Mouse (Mus musculus): ENCODE measurements at regions not wholly inside any gene's neighbourhood (a gene's known extent, or its start where the extent isn't known, plus 50 kb on each side); places are given as distances from the start of the nearest gene placed in this dataset.

DNA sequence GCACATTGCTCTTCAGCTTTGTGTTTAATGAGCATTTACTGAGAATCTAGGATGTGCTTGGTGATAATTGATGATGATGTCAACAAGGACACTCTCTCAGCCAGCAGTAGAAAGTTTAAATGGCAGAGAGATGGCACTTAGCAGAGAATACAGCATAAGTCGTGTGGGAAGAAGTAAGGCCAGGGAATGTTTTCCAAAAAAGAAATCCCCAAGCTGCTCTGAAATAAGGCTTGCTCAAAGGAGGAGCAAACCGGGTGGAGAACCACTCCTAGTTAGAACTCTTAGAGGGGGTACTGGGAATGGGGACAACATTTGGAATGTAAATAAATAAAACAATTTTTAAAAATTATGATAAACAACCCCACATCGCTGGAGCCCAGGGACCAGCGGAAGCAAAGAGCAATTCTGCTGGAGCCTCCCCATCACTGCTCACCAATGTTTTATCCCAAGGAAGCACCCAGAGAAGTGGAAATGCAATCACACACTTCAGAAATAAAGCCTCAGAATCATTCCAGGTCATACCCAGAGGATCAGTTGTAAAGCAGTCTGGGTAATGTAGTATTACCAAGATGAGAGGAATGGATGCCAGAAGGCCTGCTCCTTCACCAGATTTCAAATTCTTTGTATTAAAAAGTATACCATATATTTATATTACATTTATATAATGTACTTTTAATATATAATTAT is 622.3 kb upstream of the Intu start:
- ATAC-seq (replicated peaks; ENCODE audit: poor library complexity) = no peak

GRCm38 (mm10) chr3:39909642-39910041 is 621.4 kb upstream of the Intu start:
- no peak for ATAC-seq (replicated peaks; ENCODE audit: poor library complexity)

GRCm38 (mm10) chr3:39918601-39919000 is 612.5 kb upstream of the Intu start:
- no peak for ATAC-seq (replicated peaks; ENCODE audit: poor library complexity)

GRCm38 (mm10) chr3:39925436-39925835 is 605.6 kb upstream of the Intu start:
- ATAC-seq (replicated peaks; ENCODE audit: poor library complexity) = no peak

- no peak for ATAC-seq (replicated peaks; ENCODE audit: poor library complexity)
These were observed 602.7 kb upstream of the Intu start for GRCm38 (mm10) chr3:39928421-39928820.

DNA sequence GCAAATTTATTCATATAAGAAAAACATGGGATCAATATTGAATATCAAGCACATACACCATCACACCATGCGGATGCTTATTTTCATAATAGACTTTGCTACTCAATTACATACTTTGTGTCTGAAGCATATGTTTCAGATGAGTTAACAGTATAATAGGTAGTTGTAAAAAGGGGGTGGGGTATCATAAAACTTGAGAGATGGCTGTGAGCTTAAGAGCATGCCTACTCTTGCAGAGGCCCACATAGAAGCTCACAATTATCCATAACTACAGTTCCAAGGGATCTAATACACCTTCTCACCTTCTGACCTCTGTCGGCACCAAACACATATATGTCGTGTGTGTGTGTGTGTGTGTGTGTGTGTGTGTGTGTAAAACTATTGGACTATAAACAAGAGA is 597.7 kb upstream of the Intu start:
- no peak for ATAC-seq (replicated peaks; ENCODE audit: poor library complexity)

- no peak for ATAC-seq (replicated peaks; ENCODE audit: poor library complexity)
These were observed 593.3 kb upstream of the Intu start for GRCm38 (mm10) chr3:39937719-39938278.

DNA sequence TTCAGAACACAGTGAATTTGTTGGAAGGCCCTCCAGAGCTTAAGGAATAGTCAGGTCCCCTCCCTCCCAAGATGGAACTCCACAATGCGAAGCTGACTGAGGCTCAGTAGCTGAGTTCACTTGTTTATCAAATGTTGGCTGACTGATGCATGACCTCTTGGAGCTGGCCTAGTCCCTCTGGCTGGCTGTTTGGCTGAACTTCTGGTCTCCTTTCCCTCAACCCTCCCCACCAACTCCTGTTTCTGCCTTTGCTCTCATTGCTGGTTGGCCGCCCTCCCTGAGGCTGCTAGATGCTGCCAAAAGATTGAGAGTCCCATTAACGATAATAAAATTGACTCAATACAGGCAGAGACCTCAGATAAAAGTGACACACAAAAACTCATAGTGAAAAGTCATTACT is 586.5 kb upstream of the Intu start:
- no peak for ATAC-seq (replicated peaks; ENCODE audit: poor library complexity)

- no peak for ATAC-seq (replicated peaks; ENCODE audit: poor library complexity)
These were observed 579.0 kb upstream of the Intu start for GRCm38 (mm10) chr3:39952103-39952502.

DNA sequence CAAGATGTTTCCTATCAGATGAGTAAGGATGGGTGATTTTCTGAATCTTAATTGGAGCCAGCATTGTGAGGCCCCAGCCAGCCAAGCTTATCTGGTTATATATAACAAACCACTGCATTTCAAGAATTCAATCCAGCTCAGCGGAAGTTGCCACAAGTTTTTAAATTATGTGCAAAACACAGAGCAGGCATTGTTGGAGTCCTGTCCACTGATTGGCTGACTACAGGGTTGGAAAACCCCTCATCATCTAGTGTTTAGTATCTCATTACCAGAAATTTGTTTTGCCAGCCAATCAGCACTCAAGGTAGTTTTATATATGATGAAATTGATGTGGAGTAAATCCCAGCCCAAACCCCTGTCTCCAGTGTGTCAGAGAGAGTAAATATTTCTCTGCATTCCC is 578.5 kb upstream of the Intu start:
- ATAC-seq (replicated peaks; ENCODE audit: poor library complexity) = no peak

GRCm38 (mm10) chr3:39961836-39962640 is 569.0 kb upstream of the Intu start:
- ATAC-seq (replicated peaks; ENCODE audit: poor library complexity) = no peak

- no peak for ATAC-seq (replicated peaks; ENCODE audit: poor library complexity)
These were observed 565.7 kb upstream of the Intu start for GRCm38 (mm10) chr3:39965431-39965830.

DNA sequence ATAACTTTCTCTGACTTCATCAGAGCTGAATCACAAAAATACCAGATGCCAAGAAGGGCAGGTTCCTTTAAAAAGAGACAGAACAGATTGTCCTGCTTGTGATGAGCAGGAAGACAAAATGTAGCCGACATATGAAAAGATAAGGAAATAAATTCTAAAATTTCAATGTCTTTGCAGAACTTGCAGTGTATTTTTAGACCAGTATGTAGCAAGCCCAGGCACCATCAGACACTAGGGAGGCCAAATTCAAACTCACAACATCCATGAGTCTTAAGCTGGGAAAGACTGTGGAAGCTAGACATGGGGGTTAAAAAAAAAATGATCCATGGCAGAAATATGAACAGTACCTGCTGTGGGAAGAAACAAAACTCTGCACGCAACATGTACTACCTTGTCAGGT is 564.7 kb upstream of the Intu start:
- ATAC-seq (replicated peaks; ENCODE audit: poor library complexity) = no peak

- ATAC-seq (replicated peaks; ENCODE audit: poor library complexity) = no peak
These were observed 554.1 kb upstream of the Intu start for GRCm38 (mm10) chr3:39976937-39977336.

DNA sequence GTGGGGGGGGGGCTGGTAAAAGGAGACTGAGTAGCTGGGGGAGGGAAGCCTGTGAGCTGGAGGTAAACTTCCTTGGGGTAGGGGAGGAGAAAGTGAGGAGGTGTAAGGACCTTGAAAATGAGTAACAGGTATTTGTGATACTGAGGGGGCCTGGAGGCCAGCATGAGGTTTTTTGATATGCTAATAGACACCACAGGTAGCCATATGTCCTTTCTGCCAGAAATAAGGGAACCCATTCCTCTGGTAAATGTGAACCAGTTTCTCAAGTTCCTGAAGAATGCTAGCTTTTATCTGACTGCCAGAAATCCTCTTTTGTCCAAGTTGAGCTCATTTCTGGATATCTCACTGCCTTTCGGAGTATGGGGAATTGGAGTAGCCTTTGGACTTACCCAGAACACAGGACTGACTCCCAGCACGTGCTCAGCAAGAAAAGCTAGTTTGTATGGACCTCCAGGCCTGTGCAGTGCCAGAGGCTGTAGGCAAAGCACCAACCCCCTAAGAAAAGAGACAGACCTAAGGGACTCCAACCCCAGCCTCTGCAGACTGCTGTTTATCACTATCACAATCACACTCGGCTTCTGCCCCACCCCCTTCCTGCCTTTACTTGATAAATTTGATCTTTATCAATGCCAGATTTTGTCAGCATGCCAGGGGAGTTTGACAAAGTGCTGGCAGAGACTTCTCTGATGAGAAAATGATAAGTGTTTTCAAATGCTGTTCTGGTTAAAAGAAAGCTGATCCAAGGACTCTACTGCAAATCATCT is 552.0 kb upstream of the Intu start:
- ATAC-seq (replicated peaks; ENCODE audit: poor library complexity) = no peak

DNA sequence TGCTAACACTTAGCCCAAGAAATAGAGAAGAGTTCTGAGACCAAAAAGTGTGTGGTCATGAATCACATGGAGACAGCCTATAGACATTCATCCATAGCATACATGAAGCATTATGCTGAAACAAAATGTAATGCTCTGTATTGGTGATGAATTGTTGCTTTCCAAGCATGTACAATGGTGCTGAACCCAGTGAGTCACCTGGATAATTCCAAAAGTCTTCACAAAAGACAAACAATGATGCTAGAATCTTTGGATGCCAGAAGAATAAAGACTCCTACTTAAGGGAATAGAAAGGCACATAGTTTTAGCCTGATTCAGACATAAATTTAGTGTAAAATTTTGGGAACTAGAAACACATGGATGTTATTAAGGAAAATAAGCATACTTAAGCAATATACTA is 548.4 kb upstream of the Intu start:
- ATAC-seq (replicated peaks; ENCODE audit: poor library complexity) = no peak

DNA sequence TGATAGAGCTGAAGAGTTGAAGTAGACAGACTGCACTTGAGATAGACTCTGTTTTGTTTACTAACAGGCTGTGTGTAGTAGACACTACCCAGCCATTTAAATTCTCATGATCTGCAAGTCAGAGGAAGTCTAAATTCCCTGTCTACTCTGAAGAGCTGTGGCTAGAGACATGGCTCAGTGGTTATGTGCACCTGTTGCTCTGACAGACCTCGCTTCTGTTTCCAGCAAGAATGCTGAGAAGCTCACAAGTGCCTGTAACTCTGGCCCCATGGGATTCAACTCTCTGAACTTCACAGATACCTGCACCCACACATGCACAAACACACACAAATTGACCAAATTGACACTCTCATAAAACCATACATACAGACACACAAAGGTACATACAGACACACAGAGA is 543.4 kb upstream of the Intu start:
- ATAC-seq (replicated peaks; ENCODE audit: poor library complexity) = no peak

DNA sequence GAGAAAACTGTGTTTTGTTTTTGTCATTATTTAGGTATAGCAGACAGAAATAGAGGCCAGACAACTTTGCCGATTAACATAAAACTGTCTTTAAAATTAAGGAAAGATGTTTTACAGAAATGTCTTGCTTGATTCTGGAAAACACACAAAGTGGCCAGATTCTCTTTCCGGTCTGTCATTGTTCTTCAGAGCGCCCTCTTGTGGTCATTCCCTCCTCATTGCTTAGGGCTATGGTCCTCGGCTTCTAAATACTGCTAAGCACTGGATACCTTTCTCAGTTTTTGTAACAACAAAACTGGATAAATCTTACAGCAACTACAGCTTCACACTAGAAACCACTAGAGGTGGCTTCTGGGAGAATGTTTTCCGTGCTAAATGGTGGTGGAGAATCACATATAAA is 532.5 kb upstream of the Intu start:
- ATAC-seq (replicated peaks; ENCODE audit: poor library complexity) = no peak

DNA sequence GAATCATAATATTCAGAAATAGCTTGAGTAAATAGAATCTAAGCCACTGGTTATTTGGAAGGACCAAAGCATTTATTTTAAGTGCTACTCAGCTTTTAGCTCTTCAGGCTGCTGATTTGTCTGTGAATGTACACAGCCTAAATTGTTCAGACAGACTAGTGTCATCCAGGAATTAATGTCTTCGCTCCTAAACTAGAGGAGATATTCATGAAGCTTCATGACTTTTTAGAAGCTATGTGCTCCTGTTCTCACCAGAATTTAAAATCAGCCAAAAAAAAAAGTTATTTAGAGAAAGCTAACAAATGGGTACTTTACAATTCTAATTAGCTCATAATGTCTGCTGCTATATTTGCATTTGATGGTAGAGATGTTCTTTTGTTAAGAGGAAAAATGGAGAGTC is 531.2 kb upstream of the Intu start:
- no peak for ATAC-seq (replicated peaks; ENCODE audit: poor library complexity)

DNA sequence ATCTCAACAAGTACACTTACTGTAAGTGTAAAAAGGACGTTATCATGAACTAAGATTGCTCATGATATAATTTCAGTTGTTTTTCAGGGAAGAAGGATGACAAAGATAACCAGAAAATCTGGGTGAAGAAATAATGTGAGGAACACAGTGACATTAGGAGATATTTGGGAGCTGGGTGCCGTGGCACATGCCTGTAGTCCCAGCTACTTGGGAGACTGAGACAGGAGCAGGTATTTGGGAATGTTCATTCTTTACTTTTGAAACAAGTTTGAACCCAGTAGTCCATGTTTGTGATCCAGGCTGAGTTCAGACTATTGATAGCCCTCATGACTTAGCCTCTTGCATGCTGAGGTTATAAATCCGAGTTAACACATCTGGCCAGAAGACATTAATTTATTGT is 528.2 kb upstream of the Intu start:
- ATAC-seq (replicated peaks; ENCODE audit: poor library complexity) = no peak

DNA sequence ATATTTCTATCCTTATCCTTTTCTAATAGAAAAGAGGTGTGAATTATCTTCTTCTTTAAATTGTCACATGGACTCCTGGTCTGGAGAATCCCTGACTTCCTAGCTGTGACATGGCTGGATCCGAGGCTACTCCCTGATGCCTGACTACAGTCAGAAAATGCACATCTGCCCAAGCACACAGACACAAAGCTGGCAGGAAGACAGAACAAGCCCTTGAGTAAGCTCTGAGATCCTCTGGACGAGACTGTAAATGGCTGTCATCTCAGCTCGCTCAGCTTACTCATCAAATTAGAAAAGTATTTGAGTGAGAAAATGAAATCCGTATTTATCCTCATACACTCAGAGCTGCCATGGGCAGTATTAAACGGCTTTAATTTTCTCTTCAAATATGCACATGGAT is 521.0 kb upstream of the Intu start:
- ATAC-seq (replicated peaks; ENCODE audit: poor library complexity) = no peak

- ATAC-seq (replicated peaks; ENCODE audit: poor library complexity) = no peak
These were observed 509.4 kb upstream of the Intu start for GRCm38 (mm10) chr3:40021682-40022081.
